Mouse (Mus musculus): ENCODE results near the gene Dock8.

DNA sequence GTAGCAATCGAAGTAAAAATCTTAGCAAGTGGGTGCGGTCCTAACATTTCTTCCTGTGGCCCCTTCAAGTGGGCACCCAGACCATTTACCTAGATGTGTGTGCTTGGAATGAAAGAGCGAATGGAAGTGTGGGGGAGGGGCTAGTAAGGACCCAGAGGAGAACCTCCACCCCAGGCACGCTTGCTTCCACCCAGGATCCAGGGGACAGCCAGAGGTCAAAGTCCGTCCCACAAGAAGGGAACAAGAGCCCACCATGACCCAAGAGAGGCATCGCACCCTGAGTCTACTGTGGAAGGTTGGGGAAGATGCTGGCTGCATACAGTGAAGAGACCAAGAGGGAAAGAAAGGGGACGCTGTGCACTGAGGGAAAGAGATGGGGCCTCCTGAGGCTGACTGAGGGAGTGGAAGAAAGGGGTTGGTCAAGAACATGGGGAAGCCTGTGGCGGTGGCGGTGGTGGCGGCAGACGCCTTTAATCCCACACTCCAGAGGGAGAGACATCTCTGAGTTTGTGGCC is 209.3 kb downstream of the Dock8 start:
- no peak for TF ChIP-seq CTCF (IDR thresholded peaks at IDR 0.05; ENCODE audit: control insufficient read depth, insufficient read depth, insufficient read length)
- no peak for TF ChIP-seq MAX (IDR thresholded peaks at IDR 0.05)
- no peak for TF ChIP-seq MYOG (IDR thresholded peaks at IDR 0.05; ENCODE audit: control insufficient read depth, extremely low read depth, insufficient read length)
- TF ChIP-seq FOSL1 (IDR thresholded peaks at IDR 0.05; ENCODE audit: insufficient read depth, low read length, poor library complexity, severe bottlenecking): no peak
- TF ChIP-seq CEBPB (IDR thresholded peaks at IDR 0.05; ENCODE audit: low read depth): no peak
- TF ChIP-seq USF1 (IDR thresholded peaks at IDR 0.05; ENCODE audit: low read depth): no peak
- no peak for TF ChIP-seq MYOD1 (IDR thresholded peaks at IDR 0.05; ENCODE audit: control insufficient read depth, insufficient read length, low read depth)
